Comparison of ENCODE assay signal across 24 mouse cellular contexts in the genomic region with DNA sequence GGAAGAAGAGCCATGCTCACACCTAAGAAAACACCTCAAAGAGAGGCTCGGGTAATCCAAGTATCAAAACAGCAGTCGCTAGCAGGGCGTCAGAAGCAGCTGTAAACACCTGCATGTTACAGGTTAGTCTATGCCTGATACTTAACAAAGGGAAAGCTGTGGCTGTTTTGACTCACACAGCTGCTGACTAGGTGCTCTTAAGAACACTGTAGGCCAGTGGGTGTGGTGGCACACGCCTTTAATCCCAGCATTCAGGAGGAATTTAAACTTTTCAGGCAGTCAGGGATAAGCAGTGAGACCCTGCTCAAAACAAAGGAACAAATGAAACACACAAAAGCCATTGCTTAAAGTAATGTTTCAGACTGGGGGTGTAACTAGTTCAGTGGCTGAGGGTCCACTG. TPM values are rescaled to one million over a fixed set of nuclear protein-coding genes. Genes with fewer than 3 reads are reported as not detected.
"Had no signal": no experiment of that assay in that cellular context is flagged by ENCODE, and none has a peak within 500 bp of the region (broad histone marks: within the 10 kb centered on the region; RNA-seq: fewer than 3 reads in every experiment).

No protein-coding gene starts in this region.

- H3K4me3 ChIP-seq: liver, embryonic 15.5 days; megakaryocyte, embryonic 14.5 days; midbrain, embryonic 13.5 days; myocyte; neural tube, embryonic 13.5 days; neural tube, embryonic 15.5 days; stomach, embryonic 15.5 days had no signal

- ATAC-seq: liver, postnatal 0 days; midbrain, embryonic 13.5 days; midbrain, embryonic 16.5 days had no signal

- H3K27me3 ChIP-seq: liver, embryonic 15.5 days; midbrain, embryonic 13.5 days; neural tube, embryonic 13.5 days; neural tube, embryonic 15.5 days; stomach, embryonic 15.5 days had no signal

- DNase-seq: liver, postnatal 0 days; lung, embryonic 14.5 days; lung, postnatal 14 days; lung, postnatal 36 days; retina, postnatal 1 day; right cerebral cortex, adult 18-20 months; right cerebral cortex, postnatal 14 days; thymus, adult 2 months; thymus, postnatal 25 days; thymus, postnatal 4 days had no signal

- H3K9me3 ChIP-seq: liver, embryonic 15.5 days; midbrain, embryonic 13.5 days; neural tube, embryonic 13.5 days; neural tube, embryonic 15.5 days; stomach, embryonic 15.5 days had no signal

- H3K27ac ChIP-seq: liver, embryonic 15.5 days; macrophage; midbrain, embryonic 13.5 days; neural tube, embryonic 13.5 days; neural tube, embryonic 15.5 days; stomach, embryonic 15.5 days had no signal

- H3K9ac ChIP-seq: liver, embryonic 15.5 days; liver, postnatal 0 days; lung, embryonic 14.5 days; midbrain, embryonic 13.5 days; neural tube, embryonic 13.5 days; neural tube, embryonic 15.5 days; stomach, embryonic 15.5 days had no signal

- H3K4me1 ChIP-seq: liver, embryonic 15.5 days; megakaryocyte, embryonic 14.5 days; midbrain, embryonic 13.5 days; neural tube, embryonic 13.5 days; neural tube, embryonic 15.5 days had no signal

- H3K4me2 ChIP-seq: liver, embryonic 15.5 days; lung, embryonic 14.5 days; midbrain, embryonic 11.5 days; midbrain, embryonic 13.5 days; neural tube, embryonic 13.5 days; neural tube, embryonic 15.5 days; stomach, embryonic 15.5 days had no signal

- H3K36me3 ChIP-seq: liver, embryonic 15.5 days; midbrain, embryonic 13.5 days; neural tube, embryonic 13.5 days; neural tube, embryonic 15.5 days; stomach, embryonic 15.5 days had no signal

RNA-seq across cellular contexts. Expression of gene Tmem213, which starts 25.9 kb away (rescaled TPM):
- total RNA-seq: megakaryocyte progenitor cell, adult 5-6 weeks had no signal
- polyA plus RNA-seq: liver, embryonic 15.5 days; liver, postnatal 0 days; macrophage; midbrain, embryonic 11.5 days; midbrain, embryonic 16.5 days; myocyte; neural tube, embryonic 11.5 days; neural tube, embryonic 13.5 days; neural tube, embryonic 15.5 days; spleen, adult 2 months; urinary bladder, adult 2 months had no signal

RNA-seq across cellular contexts. Expression of gene Svopl, which starts 36.4 kb away (rescaled TPM):
- total RNA-seq: megakaryocyte progenitor cell, adult 5-6 weeks had no signal
- polyA plus RNA-seq: liver, embryonic 15.5 days; macrophage; myocyte had no signal

RNA-seq across cellular contexts. Expression of gene Atp6v0a4, which starts 41.2 kb away (rescaled TPM):
- total RNA-seq: megakaryocyte progenitor cell, adult 5-6 weeks had no signal
- polyA plus RNA-seq: macrophage; midbrain, embryonic 11.5 days; neural tube, embryonic 11.5 days had no signal
